Mouse (Mus musculus) heart, postnatal 0 days (tissue): Measurements from ENCODE around the gene Pkp4. TPM values are rescaled to one million over a fixed set of nuclear protein-coding genes. Genes with fewer than 3 reads are reported as not detected.
A peak's percentile ranks its signal among the peaks of the same experiment; 100 is the strongest.

Source experiments
- ATAC-seq: fragments of 200-750 bp; cut with Nextera tagmentation; 2 replicates; pipeline ENCODE4 v1.8.0; 2017; ENCODE audit warnings: low read depth, moderate number of reproducible peaks, moderate library complexity; ENCODE audit not compliant: insufficient read depth
- DNase-seq: peaks from one replicate; pipeline ENCODE4 v3.0.0-alpha.2; 2016; ENCODE audit warnings: low spot score
- H3K27ac ChIP-seq: fragments of 300-500 bp; sonication (generic); 2 replicates; pipeline ENCODE4 v1.5.1; 2014; ENCODE audit warnings: low read depth, mild to moderate bottlenecking
- H3K27me3 ChIP-seq: fragments of 300-500 bp; sonication (generic); 2 replicates; pipeline ENCODE4 v1.6.1; 2014; ENCODE audit warnings: low read length, mixed read lengths; ENCODE audit not compliant: control insufficient read depth, insufficient read depth
- H3K36me3 ChIP-seq: fragments of 300-500 bp; sonication (generic); replicated peaks from 2 replicates; pipeline ENCODE4 v1.6.1; 2014; ENCODE audit warnings: low read length, mixed read lengths; ENCODE audit not compliant: control insufficient read depth, insufficient read depth
- H3K4me1 ChIP-seq: fragments of 300-500 bp; sonication (generic); 2 replicates; pipeline ENCODE4 v1.6.1; 2014; ENCODE audit warnings: antibody characterized with exemption; ENCODE audit not compliant: control insufficient read depth, insufficient read depth
- H3K4me2 ChIP-seq: fragments of 300-500 bp; sonication (generic); 2 replicates; pipeline ENCODE4 v1.6.1; 2014; ENCODE audit warnings: low read depth, mild to moderate bottlenecking, low read length, moderate library complexity
- H3K4me3 ChIP-seq: fragments of 300-500 bp; sonication (generic); 2 replicates; pipeline ENCODE4 v1.5.1; 2014; ENCODE audit warnings: low read depth, low read length
- H3K9ac ChIP-seq: fragments of 300-500 bp; sonication (generic); replicated peaks from 2 replicates; pipeline ENCODE4 v1.6.1; 2014; ENCODE audit warnings: low read depth, low read length, mixed read lengths
- H3K9me3 ChIP-seq: fragments of 300-500 bp; sonication (generic); replicated peaks from 2 replicates; pipeline ENCODE4 v1.6.1; 2016; ENCODE audit warnings: low read length; ENCODE audit not compliant: control insufficient read depth
- CTCF ChIP-seq: IDR thresholded peaks from 2 replicates; pipeline ENCODE4 v1.5.1; 2016; ENCODE audit warnings: antibody characterized with exemption, control low read depth, low read depth
- EP300 ChIP-seq: IDR thresholded peaks from 2 replicates; pipeline ENCODE4 v1.6.1; 2016; ENCODE audit warnings: antibody characterized with exemption, low read depth
- WGBS: fragments of 180-500 bp; shearing (Covaris S2); extraction: QIAGEN DNeasy Blood & Tissue Kit; methylation state at CpG from one replicate; pipeline ENCODE4 v1.1.7; 2014; 5-methylcytosine and 5-hydroxymethylcytosine counted together
- polyA plus RNA-seq: library from polyadenylated mRNA; unstranded; fragments of >200 nt; fragmentation: Nextera tagmentation; extraction: Ambion mirVana; gene quantifications from 2 replicates; pipeline ENCODE4 v1.2.1, GENCODE M21; 2015
- total RNA-seq: library from RNA; depleted of rRNA; stranded (reverse); fragments of >200 nt; gene quantifications from 2 replicates; pipeline ENCODE4 v1.2.3, GENCODE M21; 2014; ENCODE audit warnings: low replicate concordance

Gene Pkp4
- total and polyA plus RNA-seq, 2 experiments from 2014 or later = 36.1 to 232 TPM

GRCm38 (mm10) chr2:59207725-59208124, 47.1 kb downstream of the Pkp4 start:
- Histone ChIP-seq H3K4me1 (peaks cover 62% of the 10 kb centered on the region), H3K4me3 (peak overlapping the region; percentile 21; the same call in 1 of the 2 replicates), H3K36me3 (no peaks in the 10 kb centered on the region; the same call in 1 of the 2 replicates), H3K9me3 (no peaks in the 10 kb centered on the region), H3K27me3 (no peaks in the 10 kb centered on the region), H3K9ac (no peak overlapping the region), H3K4me2 (peak overlapping the region; percentile 43), H3K27ac (peak overlapping the region; percentile 93)
- ATAC-seq (peak; percentile 64), DNase-seq (peak; percentile 48)
- 13% methylated on average over 5 of the region's 5 CpGs for WGBS
- no peak; the same call in none of the 2 replicates for TF ChIP-seq EP300
- no peak for TF ChIP-seq CTCF

DNA sequence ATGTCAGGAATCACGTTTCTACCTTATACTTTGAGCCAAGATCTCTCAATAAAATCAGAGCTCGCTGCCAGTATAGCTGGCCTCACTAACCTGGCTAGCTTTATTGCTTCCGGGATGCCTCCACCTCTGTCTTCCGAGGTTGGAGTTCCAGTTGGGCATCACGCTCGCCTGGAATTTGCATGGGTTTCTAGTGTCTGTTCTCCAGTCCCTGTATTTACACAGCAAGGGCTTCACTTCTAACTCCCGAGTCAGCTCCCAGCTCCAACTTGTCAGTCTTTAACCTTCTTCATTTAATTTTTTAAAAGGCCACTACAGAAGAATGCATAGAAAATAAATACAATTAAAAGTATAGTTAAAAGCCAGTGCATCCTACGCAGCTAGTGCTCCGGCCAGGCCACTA, 47.6 kb downstream of the Pkp4 start:
- peaks cover 56% of the 10 kb centered on the region for H3K4me1 ChIP-seq
- no peak overlapping the region for H3K9ac ChIP-seq
- H3K36me3 ChIP-seq = no peaks in the 10 kb centered on the region; the same call in 1 of the 2 replicates
- H3K27ac ChIP-seq = peak overlapping the region; percentile 93
- no peak for ATAC-seq
- H3K9me3 ChIP-seq = no peaks in the 10 kb centered on the region
- no peak overlapping the region for H3K4me3 ChIP-seq
- 55% methylated on average over 9 of the region's 9 CpGs for WGBS
- no peak for TF ChIP-seq EP300
- TF ChIP-seq CTCF = no peak
- H3K4me2 ChIP-seq = peak overlapping the region; percentile 43
- no peak for DNase-seq
- H3K27me3 ChIP-seq = no peaks in the 10 kb centered on the region

- peaks cover 40% of the 10 kb centered on the region for H3K4me1 ChIP-seq
- no peak overlapping the region for H3K4me2 ChIP-seq
- TF ChIP-seq EP300 (no peak), CTCF (no peak)
- no peaks in the 10 kb centered on the region; the same call in 1 of the 2 replicates for H3K36me3 ChIP-seq
- H3K27me3 ChIP-seq = no peaks in the 10 kb centered on the region
- no peak for DNase-seq
- no peak overlapping the region for H3K9ac ChIP-seq
- H3K27ac ChIP-seq = no peak overlapping the region
- ATAC-seq = no peak
- H3K9me3 ChIP-seq = no peaks in the 10 kb centered on the region
- WGBS = 79% methylated on average over 5 of the region's 5 CpGs
- no peak overlapping the region for H3K4me3 ChIP-seq
Measured at GRCm38 (mm10) chr2:59211051-59211450, 50.4 kb downstream of the Pkp4 start.

DNA sequence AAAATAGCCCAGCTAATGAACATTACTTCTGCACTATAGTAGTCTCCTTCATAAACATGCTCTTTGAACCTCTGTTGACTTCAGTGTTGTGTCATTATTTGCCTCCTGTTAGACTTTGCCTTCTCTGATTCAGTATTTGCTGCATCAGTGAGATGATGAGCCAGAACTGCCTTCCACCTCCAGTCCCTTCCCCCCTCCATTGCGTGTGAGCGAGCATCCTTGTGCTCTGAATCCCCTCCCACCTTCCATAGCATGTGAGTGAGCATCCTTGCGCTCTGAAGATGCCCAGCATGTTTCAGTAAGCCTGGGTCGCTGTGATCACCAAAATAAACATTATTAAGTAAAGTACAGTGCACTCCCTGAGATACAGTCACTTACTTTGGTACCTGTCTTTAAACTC, 51.8 kb downstream of the Pkp4 start:
- Histone ChIP-seq H3K27ac (no peak overlapping the region), H3K9ac (no peak overlapping the region), H3K4me3 (no peak overlapping the region), H3K4me2 (no peak overlapping the region), H3K9me3 (no peaks in the 10 kb centered on the region), H3K36me3 (peaks cover 7% of the 10 kb centered on the region), H3K27me3 (no peaks in the 10 kb centered on the region), H3K4me1 (peaks cover 27% of the 10 kb centered on the region)
- DNase-seq (no peak), ATAC-seq (no peak)
- 92% methylated on average over 4 of the region's 4 CpGs for WGBS
- TF ChIP-seq EP300 = no peak
- TF ChIP-seq CTCF = no peak

GRCm38 (mm10) chr2:59212846-59213245, 52.2 kb downstream of the Pkp4 start:
- Histone ChIP-seq H3K36me3 (peaks cover 10% of the 10 kb centered on the region), H3K9me3 (no peaks in the 10 kb centered on the region), H3K4me3 (no peak overlapping the region), H3K9ac (no peak overlapping the region), H3K4me1 (peaks cover 23% of the 10 kb centered on the region), H3K27me3 (no peaks in the 10 kb centered on the region), H3K4me2 (no peak overlapping the region), H3K27ac (no peak overlapping the region)
- TF ChIP-seq CTCF (no peak), EP300 (no peak)
- 89% methylated on average over 1 of the region's 1 CpGs for whole genome bisulfite sequencing
- ATAC-seq (no peak), DNase-seq (no peak)

DNA sequence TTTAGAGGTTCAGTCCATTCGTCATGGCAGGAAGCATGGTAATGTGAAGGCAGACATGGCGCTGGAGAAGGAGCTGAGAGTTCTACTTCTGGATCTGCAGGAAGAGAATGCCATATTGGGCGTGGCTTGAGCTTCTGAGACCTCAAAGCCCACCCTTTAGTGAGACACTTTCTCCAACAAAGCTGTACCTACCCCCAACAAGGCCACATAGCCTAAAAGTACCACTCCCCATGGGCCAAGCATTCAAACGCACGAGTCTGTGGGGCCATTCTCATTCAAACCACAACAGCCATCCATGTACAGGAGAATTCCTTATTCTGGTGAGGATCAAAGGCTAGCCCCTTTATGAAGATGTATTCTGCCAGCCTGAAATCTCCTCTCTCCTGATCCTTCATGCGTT, 57.3 kb downstream of the Pkp4 start:
- Histone ChIP-seq H3K27ac (no peak overlapping the region), H3K9ac (no peak overlapping the region), H3K4me2 (no peak overlapping the region), H3K27me3 (no peaks in the 10 kb centered on the region), H3K36me3 (peaks cover 21% of the 10 kb centered on the region; the same call in 1 of the 2 replicates), H3K4me1 (peaks cover 22% of the 10 kb centered on the region), H3K4me3 (no peak overlapping the region), H3K9me3 (no peaks in the 10 kb centered on the region)
- 96% methylated on average over 6 of the region's 6 CpGs for WGBS
- no peak for DNase-seq
- TF ChIP-seq CTCF (no peak), EP300 (no peak)
- no peak for ATAC-seq
